Mouse (Mus musculus) cerebellum, adult 11-12 months (tissue): Measurements from ENCODE around the gene Trmt10b.

ENCODE experiments used
- DNase-seq: peaks from one replicate; pipeline ENCODE4 v3.0.0; 2022

Trmt10b gene

GRCm38 (mm10) chr4:45296662-45297564 lies at the start of gene Trmt10b:
Gene Trmt10b, plus strand, starts transcription at chr4:45297127.
- DNase-seq = peak; percentile 81

DNA sequence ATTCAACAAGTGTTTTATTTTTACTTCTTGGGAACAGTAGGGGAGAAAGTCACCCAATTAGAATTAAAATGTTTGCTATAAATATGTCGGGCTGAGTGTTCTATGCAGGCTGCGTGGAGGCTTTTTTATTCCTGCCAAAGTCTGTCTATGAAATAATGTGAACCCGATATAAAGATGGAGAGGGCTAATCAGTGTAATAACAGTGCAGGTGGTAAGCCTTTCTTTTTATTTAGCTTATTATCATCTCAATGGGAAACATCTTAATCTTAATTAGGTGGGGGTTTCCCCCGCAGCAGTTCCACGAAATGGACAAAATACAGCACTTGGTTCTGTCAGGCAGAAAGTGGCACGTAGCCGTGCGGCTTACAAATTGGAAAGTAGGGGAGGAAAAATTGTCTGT lies 45.7 kb upstream of the Trmt10b start:
- no peak for DNase-seq

DNA sequence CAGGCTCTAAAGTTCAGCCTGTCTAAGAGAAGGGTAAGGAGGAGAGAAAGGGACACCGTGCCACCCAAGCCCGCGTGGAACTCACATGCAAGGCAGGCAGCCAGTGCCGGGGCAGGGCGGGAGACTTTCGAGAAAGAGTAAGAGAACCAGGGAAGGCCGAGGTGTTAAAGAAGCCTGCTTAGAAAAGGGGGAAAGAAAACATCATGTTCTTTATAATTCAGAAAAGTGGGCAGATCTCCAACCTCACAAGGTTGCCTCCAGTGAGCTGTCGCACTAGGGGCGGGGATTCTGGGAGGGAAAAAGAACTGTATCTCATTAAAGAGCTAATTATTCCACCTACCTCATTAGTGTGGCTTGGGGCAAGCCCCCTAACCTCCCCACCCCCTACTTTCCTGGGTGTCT lies 44.1 kb upstream of the Trmt10b start:
- DNase-seq = no peak

- DNase-seq = peak; percentile 13
These were observed 42.9 kb upstream of the Trmt10b start for GRCm38 (mm10) chr4:45253839-45254601.

GRCm38 (mm10) chr4:45259232-45259832 lies 37.6 kb upstream of the Trmt10b start:
- no peak for DNase-seq

DNA sequence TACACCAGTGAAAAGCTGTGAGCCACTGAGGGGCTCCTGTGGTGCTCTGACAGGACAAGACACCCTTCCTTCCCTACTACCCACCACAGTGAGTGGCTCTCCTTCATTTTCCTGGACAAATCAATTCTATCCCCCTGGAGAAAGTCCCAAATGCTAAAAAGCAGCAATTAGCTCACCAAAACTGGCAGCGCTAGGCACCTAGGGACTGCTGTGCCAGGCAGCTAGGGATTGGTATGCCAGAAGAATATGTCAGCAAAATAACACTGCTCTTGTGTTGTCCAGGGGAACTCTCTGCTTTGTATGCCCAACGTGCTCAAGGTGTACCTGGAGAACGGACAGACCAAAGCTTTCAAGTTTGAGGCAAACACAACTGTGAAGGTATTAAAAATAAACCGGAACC lies 35.4 kb upstream of the Trmt10b start:
- DNase-seq = no peak

- no peak for DNase-seq
These were observed 29.0 kb upstream of the Trmt10b start for GRCm38 (mm10) chr4:45267883-45268282.

DNA sequence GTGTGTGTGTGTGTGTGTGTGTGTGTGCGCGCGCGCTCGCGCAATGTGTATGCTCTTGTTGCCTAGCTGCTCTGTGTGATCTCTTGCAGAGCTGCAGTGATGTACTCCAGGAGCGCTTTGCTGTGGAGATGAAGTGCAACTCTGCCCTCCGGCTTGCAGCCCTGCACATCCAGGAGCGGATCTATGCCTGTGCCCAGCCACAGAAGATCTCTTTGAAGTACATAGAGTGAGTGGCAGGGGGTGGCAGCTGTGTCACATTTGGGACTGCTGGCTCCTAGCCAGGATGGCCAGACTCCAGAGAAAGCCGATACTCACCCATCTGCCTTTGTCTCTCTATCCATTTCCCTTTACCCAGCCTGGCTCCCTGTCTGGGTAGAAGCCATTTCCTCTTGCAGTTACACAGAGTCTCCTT lies 25.9 kb upstream of the Trmt10b start:
- DNase-seq = no peak

GRCm38 (mm10) chr4:45275770-45276169 lies 21.2 kb upstream of the Trmt10b start:
- DNase-seq = no peak

DNA sequence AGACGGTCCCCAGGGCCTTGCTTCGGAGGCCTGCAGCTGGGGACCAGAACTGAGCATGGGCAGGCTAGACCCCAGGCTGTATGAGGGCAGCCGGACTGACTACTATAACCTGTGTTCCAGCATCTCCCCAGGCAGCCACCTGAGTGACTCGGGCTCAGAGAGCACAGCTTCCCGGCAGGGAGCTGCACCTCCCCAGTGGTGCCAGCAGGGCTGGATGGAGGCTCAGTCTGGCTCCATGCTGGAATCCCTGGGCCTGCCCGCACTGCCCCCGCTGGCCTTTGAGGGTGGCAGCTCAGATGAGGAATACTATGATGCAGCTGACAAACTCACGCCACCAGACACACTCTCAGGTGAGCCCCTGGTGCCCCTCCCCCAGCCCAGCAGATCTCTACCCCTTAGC lies 17.6 kb upstream of the Trmt10b start:
- no peak for DNase-seq

GRCm38 (mm10) chr4:45279981-45280548 lies 16.9 kb upstream of the Trmt10b start:
- DNase-seq = peak; percentile 32

GRCm38 (mm10) chr4:45286318-45286717 lies 10.6 kb upstream of the Trmt10b start:
- DNase-seq = no peak

GRCm38 (mm10) chr4:45287906-45288305 lies 9.0 kb upstream of the Trmt10b start:
- no peak for DNase-seq

DNA sequence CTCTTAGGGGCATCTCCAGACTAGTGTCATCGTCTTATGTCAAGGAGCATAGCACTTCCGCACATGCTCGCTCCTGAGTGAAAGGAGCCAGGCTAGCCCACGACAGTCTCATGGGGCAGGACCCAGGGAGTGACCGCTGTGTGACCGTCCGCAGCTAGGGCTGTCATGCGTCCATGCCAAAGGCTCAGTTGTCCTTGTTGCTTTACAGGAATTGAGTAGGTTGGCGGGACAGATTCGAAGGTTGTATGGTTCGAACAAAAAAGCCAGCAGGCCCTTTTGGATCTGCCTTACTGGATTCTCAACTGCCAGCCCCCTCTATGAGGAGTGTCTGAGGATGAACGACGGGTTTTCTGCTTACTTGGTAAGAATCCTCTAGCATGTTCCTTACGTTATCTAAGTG lies 8.6 kb downstream of the Trmt10b start:
- no peak for DNase-seq

DNA sequence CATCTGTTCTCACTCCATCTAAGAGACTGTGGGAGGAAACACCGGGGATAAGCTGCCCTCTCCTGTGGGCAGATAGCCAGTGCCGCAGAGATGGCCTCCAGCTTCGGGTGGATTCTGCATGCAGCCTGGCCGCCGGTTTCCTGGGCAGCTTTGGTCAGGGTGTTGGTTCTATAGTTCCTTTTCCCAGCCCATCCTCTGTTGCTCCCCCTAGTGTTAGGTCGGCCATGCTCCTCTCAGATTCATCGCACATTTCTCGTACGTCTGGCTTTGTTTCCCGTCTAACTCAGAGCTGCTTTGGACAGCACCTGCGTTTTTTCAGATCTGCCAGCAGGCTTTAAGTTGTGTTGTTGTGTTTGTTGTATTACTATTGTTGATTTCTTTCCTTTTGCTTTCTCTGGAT lies 11.1 kb downstream of the Trmt10b start:
- DNase-seq = no peak

DNA sequence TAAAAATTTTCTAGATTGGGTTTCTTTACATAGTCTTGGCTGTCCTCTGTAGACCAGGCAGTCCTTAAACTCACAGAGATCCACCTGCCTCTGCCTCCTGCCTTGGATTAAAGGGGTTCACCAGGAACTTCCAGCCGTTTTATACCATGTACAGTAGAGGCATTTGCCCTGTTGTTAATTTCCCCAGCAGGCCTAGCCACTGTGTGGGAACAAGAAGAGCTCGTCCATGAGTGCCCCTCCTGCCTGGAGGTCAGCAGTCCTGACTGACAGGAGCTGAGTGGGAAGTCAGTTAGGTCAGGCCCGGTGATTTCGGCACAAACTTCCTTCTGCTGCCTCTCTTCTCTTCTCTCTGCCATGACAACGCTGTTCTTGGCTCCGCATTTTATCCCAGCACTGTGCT lies 11.7 kb downstream of the Trmt10b start:
- no peak for DNase-seq

GRCm38 (mm10) chr4:45311056-45311455 lies 14.1 kb downstream of the Trmt10b start:
- no peak for DNase-seq

DNA sequence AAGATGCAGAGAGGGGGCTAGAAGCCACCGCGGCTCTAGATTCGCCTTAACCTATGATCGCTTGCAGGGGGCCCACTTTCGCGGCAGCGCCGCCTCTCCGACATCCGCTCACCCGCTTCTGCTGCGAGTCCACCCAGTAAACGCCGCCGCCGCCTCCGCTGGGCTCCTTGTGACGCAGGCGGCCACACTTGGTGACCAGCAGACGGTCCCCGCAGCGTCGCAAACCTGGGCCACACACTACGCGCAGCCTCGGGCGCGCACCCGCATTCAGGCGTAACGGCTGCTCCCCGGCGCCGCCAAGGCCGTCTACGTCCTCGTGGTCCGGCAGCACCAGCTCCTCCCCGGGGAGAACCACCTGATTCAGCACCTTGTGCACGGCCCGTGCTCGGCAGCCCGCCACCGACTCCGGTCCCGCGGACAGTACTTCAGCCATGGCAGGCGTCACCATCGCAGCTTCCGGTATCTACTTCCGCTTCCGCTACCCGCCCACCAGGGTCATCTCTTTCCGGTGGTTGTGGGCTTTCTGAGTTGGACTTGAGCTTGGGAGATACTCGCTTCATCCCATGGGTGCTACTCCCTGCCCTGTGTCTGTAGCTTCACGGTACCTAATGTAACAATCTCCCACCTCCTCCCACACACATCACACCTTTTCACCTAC lies 23.4 kb downstream of the Trmt10b start:
- DNase-seq = peak; percentile 89

- DNase-seq = no peak
These were observed 34.2 kb downstream of the Trmt10b start for GRCm38 (mm10) chr4:45331139-45331538.

DNA sequence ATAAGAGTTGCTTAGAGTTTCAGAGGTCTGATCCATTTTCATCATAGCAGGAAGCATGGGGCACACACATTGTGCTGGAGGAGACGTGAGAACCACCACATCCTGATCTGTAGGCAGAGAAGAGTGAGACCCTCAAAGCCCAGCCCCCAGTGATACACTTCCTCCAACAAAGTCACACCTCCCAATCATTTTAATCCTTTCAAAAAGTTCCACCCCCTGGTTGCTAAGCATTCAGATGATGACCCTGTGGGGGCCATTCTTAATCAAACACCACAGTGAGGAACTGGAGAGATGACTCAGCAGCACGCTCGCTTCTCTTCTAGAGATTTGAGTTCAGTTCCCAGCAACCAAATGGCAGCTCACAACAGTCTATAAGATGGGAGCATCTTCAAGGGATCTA lies 35.5 kb downstream of the Trmt10b start:
- no peak for DNase-seq

- no peak for DNase-seq
These were observed 44.3 kb downstream of the Trmt10b start for GRCm38 (mm10) chr4:45341226-45341625.

DNA sequence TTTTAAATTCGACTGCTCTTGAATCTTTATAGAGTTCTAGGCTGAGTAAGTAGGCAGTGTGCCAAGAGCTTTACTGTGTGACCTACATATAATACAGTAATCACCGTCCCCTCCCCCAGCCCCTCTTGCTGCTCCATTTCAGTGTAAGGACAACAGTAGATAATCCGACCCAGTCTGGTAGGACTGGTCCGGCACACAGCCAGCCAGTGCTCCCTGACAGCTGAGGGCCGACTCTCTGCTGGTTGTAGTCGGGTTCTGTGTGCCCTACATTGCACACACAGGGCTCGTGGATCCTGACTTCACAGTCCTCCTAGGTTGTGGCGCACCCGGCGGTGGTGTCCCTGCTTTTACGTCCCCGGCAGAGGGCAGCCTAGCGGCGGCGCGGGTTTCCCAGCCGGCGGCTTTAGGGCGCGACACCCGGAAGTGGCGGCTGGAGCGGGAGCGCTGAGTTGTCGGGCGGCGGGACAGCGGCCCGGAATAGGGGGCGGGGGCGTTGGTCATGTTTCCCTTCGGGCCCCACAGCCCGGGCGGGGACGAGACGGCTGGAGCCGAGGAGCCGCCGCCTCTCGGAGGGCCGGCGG lies 44.8 kb downstream of the Trmt10b start, which contains the start of gene Dcaf10:
TSS of gene Dcaf10 (plus strand) at position 433 of the 581 bp plus-strand sequence.
- DNase-seq = peak; percentile 89
